Mouse (Mus musculus): ENCODE data around the gene Tas1r1. TPM values are rescaled to one million over a fixed set of nuclear protein-coding genes. Genes with fewer than 3 reads are reported as not detected.

The Tas1r1 gene
- total RNA-seq (2023), result under 1 TPM in 1 of 2 experiments, not detected in 1; 0.83 TPM

GRCm38 (mm10) chr4:152038225-152038984 lies at the start of gene Tas1r1:
TSS of gene Tas1r1 (minus strand) at chr4:152038568.

GRCm38 (mm10) chr4:152072121-152072601 lies 33.8 kb upstream of the Tas1r1 start, which contains the start of gene Plekhg5:
TSS of gene Plekhg5 (plus strand) at chr4:152072498.

GRCm38 (mm10) chr4:152038985-152039830 lies 840 bp upstream of the Tas1r1 start, which contains the start of gene Nol9:
TSS of gene Nol9 (plus strand) at chr4:152039321.

GRCm38 (mm10) chr4:152027524-152027923 lies 10.8 kb downstream of the Tas1r1 start, which contains the start of gene Zbtb48:
TSS of gene Zbtb48 (minus strand) at chr4:152027671.

GRCm38 (mm10) chr4:152008622-152009075 lies 29.7 kb downstream of the Tas1r1 start, which contains the start of gene Klhl21:
TSS of gene Klhl21 (plus strand) at chr4:152008803.

GRCm38 (mm10) chr4:151996173-151996950 lies 42.0 kb downstream of the Tas1r1 start, which contains the start of gene Phf13:
TSS of gene Phf13 (minus strand) at chr4:151996258.

GRCm38 (mm10) chr4:151988342-151989109 lies 49.8 kb downstream of the Tas1r1 start, which contains the start of gene Thap3:
TSS of gene Thap3 (minus strand) at chr4:151988997.

Other genes starting within 250 kb of the Tas1r1 start
- 10 to 100 TPM; 33.4 to 50.5 TPM for gene Camta1, start 176.7 kb downstream of the Tas1r1 start, total RNA-seq (2023)
- gene Dnajc11, start 104.9 kb downstream of the Tas1r1 start, total RNA-seq (2023), result 10 to 100 TPM; 68.8 to 88.4 TPM
- 10 to 100 TPM; 41.3 to 41.7 TPM for gene Thap3, start 49.6 kb downstream of the Tas1r1 start, total RNA-seq (2023)
- gene Phf13, start 42.3 kb downstream of the Tas1r1 start, total RNA-seq (2023), result 1 to 10 TPM; 6.5 to 6.8 TPM
- 10 to 100 TPM; 18.8 to 20.2 TPM for gene Klhl21, start 29.8 kb downstream of the Tas1r1 start, total RNA-seq (2023)
- 10 to 100 TPM; 21.3 to 32.2 TPM for gene Zbtb48, start 10.9 kb downstream of the Tas1r1 start, total RNA-seq (2023)
- gene Nol9, start 753 bp upstream of the Tas1r1 start, total RNA-seq (2023), result 10 to 100 TPM; 44.7 to 47.1 TPM
- gene Plekhg5, start 33.9 kb upstream of the Tas1r1 start, total RNA-seq (2023), result 1 to 10 TPM; 2.6 to 5.9 TPM
- under 1 TPM in 1 of 2 experiments, not detected in 1; 0.32 TPM for gene Tnfrsf25, start 77.4 kb upstream of the Tas1r1 start, total RNA-seq (2023)
- gene Espn, start 113.8 kb upstream of the Tas1r1 start, total RNA-seq (2023), result 1 to 10 TPM; 1.3 to 1.6 TPM
- gene Hes2, start 120.3 kb upstream of the Tas1r1 start, total RNA-seq (2023), result not detected
- 1 to 10 TPM; 3.8 to 5.5 TPM for gene Acot7, start 139.6 kb upstream of the Tas1r1 start, total RNA-seq (2023)
- not detected for gene Gpr153, start 235.7 kb upstream of the Tas1r1 start, total RNA-seq (2023)